Mouse (Mus musculus): Measurements from ENCODE around the gene Slc25a35. TPM values are rescaled to one million over a fixed set of nuclear protein-coding genes. Genes with fewer than 3 reads are reported as not detected.
"Not testable (repeated sequence)": the region's sequence is repeated elsewhere in the genome, so short reads cannot be mapped to it uniquely, and the experiment has no call there.

Slc25a35 gene
- polyA plus RNA-seq, 1 experiment from 2014 or later = 2.1 TPM

GRCm38 (mm10) chr11:68975601-68976000, 7.7 kb downstream of the Slc25a35 start:
- 88% methylated on average over 1 of the region's 1 CpGs for WGBS
- no peak overlapping the region for H3K9ac ChIP-seq
- no peak overlapping the region for H3K4me2 ChIP-seq
- peaks cover 26% of the 10 kb centered on the region for H3K4me1 ChIP-seq
- no peaks in the 10 kb centered on the region for H3K36me3 ChIP-seq
- no peak overlapping the region for H3K4me3 ChIP-seq
- H3K27ac ChIP-seq (replicated peaks) = no peak overlapping the region
- no peaks in the 10 kb centered on the region for H3K9me3 ChIP-seq
- no peak for ATAC-seq (ENCODE audit: extremely low read depth, insufficient number of reproducible peaks, low FRiP score, low TSS enrichment)
- H3K27me3 ChIP-seq (replicated peaks) = peaks cover 6% of the 10 kb centered on the region; the same call in 1 of the 2 replicates

DNA sequence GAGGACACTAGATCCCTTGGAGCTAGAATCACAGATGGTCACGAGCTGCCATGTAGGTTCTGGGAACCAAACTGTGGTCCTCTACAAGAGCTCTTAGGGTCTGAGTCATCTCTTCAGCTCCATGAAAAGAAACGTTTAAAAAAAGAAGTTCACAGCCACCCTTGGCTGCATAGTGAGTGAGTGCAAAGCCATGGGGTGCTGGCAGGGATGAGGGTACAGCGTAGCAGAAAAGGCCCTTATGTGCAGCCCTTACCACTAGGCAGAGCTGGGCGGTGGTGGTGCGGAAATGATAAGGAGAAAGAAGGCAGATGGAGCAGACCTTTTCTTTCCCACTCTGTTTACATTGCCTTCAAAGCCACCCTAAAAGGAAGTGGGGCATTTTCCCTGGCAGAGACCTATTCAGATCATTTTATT, 11.4 kb downstream of the Slc25a35 start:
- Histone ChIP-seq H3K9ac (no peak overlapping the region), H3K4me2 (no peak overlapping the region), H3K9me3 (no peaks in the 10 kb centered on the region), H3K4me3 (no peak overlapping the region), H3K4me1 (no peaks in the 10 kb centered on the region), H3K27me3 (replicated peaks) (peaks cover 6% of the 10 kb centered on the region; the same call in 1 of the 2 replicates), H3K27ac (replicated peaks) (no peak overlapping the region; the same call in 1 of the 2 replicates), H3K36me3 (no peaks in the 10 kb centered on the region)
- 52% methylated on average over 5 of the region's 5 CpGs for WGBS
- no peak for ATAC-seq (ENCODE audit: extremely low read depth, insufficient number of reproducible peaks, low FRiP score, low TSS enrichment)

- WGBS = 58% methylated on average over 3 of the region's 3 CpGs
- 0 out of 2 replicates have a peak, but pooled peaks cover 1% of the 10 kb centered on the region for H3K27me3 ChIP-seq (replicated peaks)
- H3K9ac ChIP-seq = no peak overlapping the region
- H3K4me1 ChIP-seq = no peaks in the 10 kb centered on the region
- peaks cover 7% of the 10 kb centered on the region; the same call in 1 of the 2 replicates for H3K36me3 ChIP-seq
- no peak overlapping the region for H3K27ac ChIP-seq (replicated peaks)
- no peak for ATAC-seq (ENCODE audit: extremely low read depth, insufficient number of reproducible peaks, low FRiP score, low TSS enrichment)
- H3K4me3 ChIP-seq = no peak overlapping the region
- no peak overlapping the region for H3K4me2 ChIP-seq
- H3K9me3 ChIP-seq = no peaks in the 10 kb centered on the region
Observed at GRCm38 (mm10) chr11:68980919-68981318, 13.0 kb downstream of the Slc25a35 start.

DNA sequence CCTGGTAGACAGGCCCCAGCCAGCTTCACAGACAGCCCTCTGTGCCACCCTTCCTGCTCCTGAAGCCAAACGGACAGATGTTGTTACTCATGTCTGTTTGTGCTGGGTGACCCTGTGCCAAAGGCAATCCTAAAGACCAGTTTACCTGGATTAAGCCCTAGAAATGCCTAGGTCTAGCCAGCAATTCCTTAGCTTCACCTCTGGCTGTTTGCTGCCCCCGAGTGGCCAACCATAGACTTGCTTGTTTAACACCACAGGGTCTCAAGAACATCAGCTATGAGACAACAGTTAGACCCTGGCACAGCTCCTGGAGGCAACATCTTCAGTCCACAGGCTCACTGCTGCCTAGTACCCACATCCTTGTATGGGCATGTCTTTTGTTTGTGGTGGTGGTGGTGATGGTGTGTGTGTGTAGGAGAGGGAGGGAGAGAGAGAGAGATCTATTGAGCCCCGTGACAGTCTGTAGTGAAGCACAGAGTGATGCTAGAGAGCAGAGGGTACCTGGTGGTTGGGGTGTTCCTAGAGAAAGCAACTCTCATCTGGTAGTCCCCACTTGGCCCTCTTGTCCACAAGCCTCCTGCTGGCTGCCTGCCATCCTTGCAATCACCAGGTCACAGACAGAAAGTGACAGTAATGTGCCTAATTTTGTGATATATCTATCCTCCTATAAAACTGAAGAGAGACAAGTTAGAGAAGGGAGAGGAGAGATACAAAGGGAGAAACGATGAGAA, 14.9 kb downstream of the Slc25a35 start:
- WGBS = 29% methylated on average over 4 of the region's 4 CpGs
- no peak for ATAC-seq (ENCODE audit: extremely low read depth, insufficient number of reproducible peaks, low FRiP score, low TSS enrichment)
- Histone ChIP-seq H3K9ac (peak overlapping the region; percentile 24; the same call in 1 of the 2 replicates), H3K27ac (replicated peaks) (no peak overlapping the region), H3K4me3 (no peak overlapping the region), H3K4me2 (no peak overlapping the region), H3K4me1 (no peaks in the 10 kb centered on the region), H3K9me3 (no peaks in the 10 kb centered on the region), H3K27me3 (replicated peaks) (no peaks in the 10 kb centered on the region), H3K36me3 (peaks cover 20% of the 10 kb centered on the region)

DNA sequence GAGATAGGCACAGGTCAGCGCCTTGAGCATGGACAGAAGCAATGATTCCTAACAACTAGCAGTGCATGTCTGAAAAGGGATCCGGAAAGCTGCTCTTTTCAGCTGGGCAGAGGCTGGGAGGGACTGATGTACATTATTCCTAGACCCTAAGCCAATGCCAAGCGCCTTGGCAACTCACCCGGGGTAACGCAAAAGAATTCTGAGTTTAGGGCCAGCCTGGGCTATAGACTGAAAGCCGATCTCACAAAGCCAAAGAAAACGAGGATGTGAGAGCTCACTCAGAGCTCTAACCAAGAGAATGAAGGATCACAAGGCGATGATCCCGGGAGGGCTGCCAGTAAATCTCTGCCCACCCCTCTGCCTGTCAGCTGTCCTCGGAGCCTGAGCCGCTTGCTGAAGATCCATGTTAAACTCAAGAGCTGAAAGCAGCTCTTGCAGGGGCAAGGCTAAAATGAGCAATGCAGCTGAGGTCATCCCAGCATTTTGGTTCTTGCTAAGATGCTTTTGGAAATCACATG, 19.5 kb downstream of the Slc25a35 start:
- no peak overlapping the region for H3K9ac ChIP-seq
- 84% methylated on average over 11 of the region's 11 CpGs for WGBS
- ATAC-seq (ENCODE audit: extremely low read depth, insufficient number of reproducible peaks, low FRiP score, low TSS enrichment) = no peak
- H3K4me1 ChIP-seq = no peaks in the 10 kb centered on the region
- no peak overlapping the region for H3K4me3 ChIP-seq
- no peak overlapping the region for H3K4me2 ChIP-seq
- H3K36me3 ChIP-seq = peaks cover 66% of the 10 kb centered on the region
- H3K27me3 ChIP-seq (replicated peaks) = no peaks in the 10 kb centered on the region
- no peaks in the 10 kb centered on the region for H3K9me3 ChIP-seq
- H3K27ac ChIP-seq (replicated peaks) = no peak overlapping the region

GRCm38 (mm10) chr11:68988341-68988740, 20.4 kb downstream of the Slc25a35 start:
- H3K4me1 ChIP-seq = no peaks in the 10 kb centered on the region
- ATAC-seq (ENCODE audit: extremely low read depth, insufficient number of reproducible peaks, low FRiP score, low TSS enrichment) = no peak
- no peak overlapping the region for H3K4me2 ChIP-seq
- no peak overlapping the region for H3K4me3 ChIP-seq
- H3K9ac ChIP-seq = no peak overlapping the region
- no peaks in the 10 kb centered on the region for H3K27me3 ChIP-seq (replicated peaks)
- H3K9me3 ChIP-seq = no peaks in the 10 kb centered on the region
- no peak overlapping the region for H3K27ac ChIP-seq (replicated peaks)
- 94% methylated on average over 17 of the region's 17 CpGs for WGBS
- peaks cover 76% of the 10 kb centered on the region for H3K36me3 ChIP-seq

DNA sequence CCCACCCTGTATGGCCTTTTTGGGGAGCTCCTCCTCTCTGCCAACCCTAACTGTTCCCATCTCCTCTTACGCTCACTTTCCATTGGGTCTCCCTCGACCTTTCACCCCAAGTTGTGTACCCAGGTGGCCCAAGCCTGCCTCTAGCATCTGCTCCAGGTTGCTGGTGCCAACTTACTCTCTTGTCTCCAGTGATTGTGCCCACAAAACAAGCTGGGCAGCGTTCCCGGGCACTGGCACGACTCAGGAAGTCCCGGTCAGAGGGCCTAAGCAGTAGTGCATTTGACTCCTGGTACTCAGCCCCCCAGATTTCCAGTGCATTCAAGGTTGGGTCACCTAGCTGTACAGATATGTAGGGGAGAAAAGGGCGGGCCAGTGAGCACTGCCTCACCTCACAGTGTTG, 25.2 kb downstream of the Slc25a35 start:
- H3K27me3 ChIP-seq (replicated peaks) = no peaks in the 10 kb centered on the region
- H3K27ac ChIP-seq (replicated peaks) = no peak overlapping the region
- no peak for ATAC-seq (ENCODE audit: extremely low read depth, insufficient number of reproducible peaks, low FRiP score, low TSS enrichment)
- H3K36me3 ChIP-seq = peaks cover 98% of the 10 kb centered on the region
- H3K9ac ChIP-seq = no peak overlapping the region
- H3K9me3 ChIP-seq = no peaks in the 10 kb centered on the region
- no peaks in the 10 kb centered on the region for H3K4me1 ChIP-seq
- WGBS = 88% methylated on average over 7 of the region's 7 CpGs
- no peak overlapping the region for H3K4me2 ChIP-seq
- H3K4me3 ChIP-seq = no peak overlapping the region

DNA sequence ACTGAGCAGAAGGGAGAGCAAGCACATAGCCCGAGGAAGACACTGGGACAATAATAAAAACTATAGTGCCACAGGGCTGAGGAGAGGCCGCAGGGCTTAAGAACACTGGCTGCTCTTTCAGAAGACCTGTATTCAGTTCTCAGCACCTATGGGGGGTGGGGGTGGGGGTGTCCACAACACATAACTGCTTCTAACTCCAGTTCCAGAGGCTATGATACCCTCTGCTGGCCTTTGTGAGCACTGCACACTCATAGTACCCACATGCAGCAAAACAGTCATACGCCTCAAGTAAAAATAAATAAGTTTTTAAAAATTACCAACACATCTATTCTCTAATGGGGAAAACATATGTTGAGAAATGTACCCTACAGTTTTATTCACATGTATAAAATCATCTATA, 26.4 kb downstream of the Slc25a35 start:
- no peak for ATAC-seq (ENCODE audit: extremely low read depth, insufficient number of reproducible peaks, low FRiP score, low TSS enrichment)
- peaks cover 98% of the 10 kb centered on the region for H3K36me3 ChIP-seq

DNA sequence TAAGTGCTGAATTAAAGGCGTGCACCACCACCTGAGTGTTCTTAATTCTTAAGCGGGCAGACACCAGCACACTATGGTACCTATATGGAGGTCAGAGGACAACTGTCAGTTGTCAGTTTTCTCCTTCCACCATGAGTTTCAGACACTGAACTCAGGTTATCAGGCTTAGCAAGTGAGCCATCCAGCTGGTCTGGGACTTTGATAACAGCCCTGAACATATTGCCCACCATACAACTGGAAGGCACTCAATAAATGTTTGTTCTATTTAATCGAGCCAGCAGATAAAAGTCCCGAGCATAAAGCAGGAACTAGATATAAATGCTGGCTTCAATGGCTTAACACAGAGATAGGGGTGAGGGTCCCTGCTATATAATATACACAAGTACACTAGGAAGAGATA, 29.1 kb downstream of the Slc25a35 start:
- ATAC-seq (ENCODE audit: extremely low read depth, insufficient number of reproducible peaks, low FRiP score, low TSS enrichment) = no peak
- peaks cover 98% of the 10 kb centered on the region for H3K36me3 ChIP-seq
- WGBS = 84% methylated on average over 4 of the region's 4 CpGs

More for the DNA sequence above, 26.4 kb downstream of the Slc25a35 start:
- H3K9me3 ChIP-seq = no peaks in the 10 kb centered on the region
- no peak overlapping the region for H3K9ac ChIP-seq
- no peaks in the 10 kb centered on the region for H3K27me3 ChIP-seq (replicated peaks)
- no peak overlapping the region for H3K27ac ChIP-seq (replicated peaks)
- WGBS = 95% methylated on average over 3 of the region's 3 CpGs
- no peaks in the 10 kb centered on the region for H3K4me1 ChIP-seq
- H3K4me3 ChIP-seq = no peak overlapping the region
- no peak overlapping the region for H3K4me2 ChIP-seq

GRCm38 (mm10) chr11:69002782-69003181, 34.9 kb downstream of the Slc25a35 start:
- H3K27ac ChIP-seq (replicated peaks); H3K9me3 ChIP-seq; H3K27me3 ChIP-seq (replicated peaks); H3K9ac ChIP-seq; H3K4me3 ChIP-seq; ATAC-seq (ENCODE audit: extremely low read depth, insufficient number of reproducible peaks, low FRiP score, low TSS enrichment); H3K4me1 ChIP-seq; H3K4me2 ChIP-seq: not testable (repeated sequence)
- peaks cover 57% of the 10 kb centered on the region for H3K36me3 ChIP-seq
- 94% methylated on average over 4 of the region's 4 CpGs for WGBS

More for the DNA sequence above, 29.1 kb downstream of the Slc25a35 start:
- no peak overlapping the region for H3K27ac ChIP-seq (replicated peaks)
- H3K4me2 ChIP-seq = no peak overlapping the region
- no peaks in the 10 kb centered on the region for H3K4me1 ChIP-seq
- H3K9ac ChIP-seq = no peak overlapping the region
- H3K4me3 ChIP-seq = no peak overlapping the region
- no peaks in the 10 kb centered on the region for H3K9me3 ChIP-seq
- no peaks in the 10 kb centered on the region for H3K27me3 ChIP-seq (replicated peaks)

- H3K36me3 ChIP-seq = peaks cover 49% of the 10 kb centered on the region
- 42% methylated on average over 4 of the region's 4 CpGs for WGBS
Observed at GRCm38 (mm10) chr11:69003592-69003991, 35.7 kb downstream of the Slc25a35 start.

GRCm38 (mm10) chr11:69005193-69005592, 37.3 kb downstream of the Slc25a35 start:
- H3K9me3 ChIP-seq = no peaks in the 10 kb centered on the region
- WGBS = 78% methylated on average over 7 of the region's 7 CpGs
- no peak overlapping the region for H3K4me3 ChIP-seq
- H3K36me3 ChIP-seq = peaks cover 33% of the 10 kb centered on the region
- no peaks in the 10 kb centered on the region for H3K27me3 ChIP-seq (replicated peaks)
- ATAC-seq (ENCODE audit: extremely low read depth, insufficient number of reproducible peaks, low FRiP score, low TSS enrichment) = no peak
- no peak overlapping the region for H3K27ac ChIP-seq (replicated peaks)
- H3K4me1 ChIP-seq = peaks cover 11% of the 10 kb centered on the region
- no peak overlapping the region for H3K4me2 ChIP-seq
- no peak overlapping the region for H3K9ac ChIP-seq

More at GRCm38 (mm10) chr11:69003592-69003991, 35.7 kb downstream of the Slc25a35 start:
- Histone ChIP-seq H3K4me3 (no peak overlapping the region), H3K9ac (no peak overlapping the region), H3K27ac (replicated peaks) (no peak overlapping the region), H3K27me3 (replicated peaks) (no peaks in the 10 kb centered on the region), H3K4me2 (no peak overlapping the region), H3K9me3 (no peaks in the 10 kb centered on the region), H3K4me1 (peaks cover 11% of the 10 kb centered on the region)
- no peak for ATAC-seq (ENCODE audit: extremely low read depth, insufficient number of reproducible peaks, low FRiP score, low TSS enrichment)

Data from heart, embryonic 13.5 days (tissue).